Mouse (Mus musculus): Measurements from ENCODE around the gene C330021F23Rik. TPM values are rescaled to one million over a fixed set of nuclear protein-coding genes. Genes with fewer than 3 reads are reported as not detected.
A peak's percentile ranks its signal among the peaks of the same experiment; 100 is the strongest.

C330021F23Rik gene
- total and polyA plus RNA-seq, 3 experiments = 0.49 TPM; not detected in 2

DNA sequence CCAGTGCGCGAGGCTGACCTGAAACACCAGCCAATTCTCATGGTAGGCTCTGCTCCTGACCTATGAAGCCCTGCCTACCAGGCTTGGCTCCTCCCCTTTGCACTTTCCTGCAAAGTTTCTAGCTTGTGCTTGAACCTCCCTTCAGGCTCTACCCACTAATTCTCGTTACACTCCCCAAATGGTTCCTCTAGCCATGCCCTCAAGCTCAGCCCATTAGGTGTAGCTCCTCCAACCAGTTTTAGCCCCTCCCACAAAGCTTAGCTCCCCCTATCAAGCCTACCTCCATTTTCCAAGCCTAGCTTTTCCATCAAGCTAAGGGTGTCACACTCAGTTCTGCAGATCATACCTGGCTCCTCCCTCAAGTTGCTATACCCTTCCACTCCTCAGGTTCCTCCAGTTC, 30.3 kb downstream of the C330021F23Rik start:
- no peak for DNase-seq (ENCODE audit: low spot score)
- Histone ChIP-seq H3K36me3 (replicated peaks) (no peaks in the 10 kb centered on the region), H3K4me1 (ENCODE audit: insufficient read depth, low read depth, low read length) (peaks cover 19% of the 10 kb centered on the region), H3K27me3 (ENCODE audit: insufficient read depth, low read length) (peaks cover 33% of the 10 kb centered on the region), H3K4me3 (ENCODE audit: low read depth, low read length) (no peak overlapping the region), H3K9me3 (replicated peaks) (no peaks in the 10 kb centered on the region)
- TF ChIP-seq TAL1 (conservative IDR thresholded peaks at IDR 0.05; ENCODE audit: low read depth, low read length) (no peak), POLR2AphosphoS5 (IDR thresholded peaks at IDR 0.05; ENCODE audit: insufficient replicate concordance, low read depth, low read length) (no peak)
- ATAC-seq (ENCODE audit: extremely low read depth, insufficient number of reproducible peaks, low FRiP score, poor library complexity, severe bottlenecking) = no peak

DNA sequence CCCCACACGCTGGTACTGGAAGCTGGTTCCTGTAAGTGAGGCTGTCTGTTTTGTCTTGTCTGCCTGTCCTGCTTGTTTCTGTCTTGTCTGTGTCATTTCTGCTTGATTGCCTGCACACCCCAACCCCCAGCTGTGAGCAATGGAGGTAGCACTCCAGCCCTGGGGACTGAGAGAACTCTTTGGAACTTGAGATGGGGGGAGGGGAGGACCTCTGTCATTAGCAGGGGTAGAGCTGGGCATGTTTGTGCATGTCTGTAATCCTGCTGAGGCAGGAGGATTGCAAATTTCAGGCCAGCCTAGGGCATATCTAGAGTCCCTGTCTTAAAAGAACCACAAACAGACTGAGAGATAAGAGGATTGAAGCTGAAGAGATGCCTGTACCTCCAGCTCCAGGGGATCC, 31.4 kb downstream of the C330021F23Rik start:
- no peak for ATAC-seq (ENCODE audit: extremely low read depth, insufficient number of reproducible peaks, low FRiP score, poor library complexity, severe bottlenecking)
- Histone ChIP-seq H3K36me3 (replicated peaks) (no peaks in the 10 kb centered on the region), H3K4me1 (ENCODE audit: insufficient read depth, low read depth, low read length) (peaks cover 19% of the 10 kb centered on the region), H3K4me3 (ENCODE audit: low read depth, low read length) (no peak overlapping the region), H3K9me3 (replicated peaks) (no peaks in the 10 kb centered on the region), H3K27me3 (ENCODE audit: insufficient read depth, low read length) (peaks cover 38% of the 10 kb centered on the region)
- DNase-seq (ENCODE audit: low spot score) = no peak
- TF ChIP-seq POLR2AphosphoS5 (IDR thresholded peaks at IDR 0.05; ENCODE audit: insufficient replicate concordance, low read depth, low read length) = no peak
- TF ChIP-seq CTCF (IDR thresholded peaks at IDR 0.05; ENCODE audit: low read depth, low read length) = no peak
- TF ChIP-seq GATA2 (IDR thresholded peaks at IDR 0.05; ENCODE audit: borderline replicate concordance, low read depth, low read length) = no peak
- no peak for TF ChIP-seq GATA1 (IDR thresholded peaks at IDR 0.05; ENCODE audit: borderline replicate concordance, low read length)
- TF ChIP-seq TAL1 (conservative IDR thresholded peaks at IDR 0.05; ENCODE audit: low read depth, low read length) = no peak

DNA sequence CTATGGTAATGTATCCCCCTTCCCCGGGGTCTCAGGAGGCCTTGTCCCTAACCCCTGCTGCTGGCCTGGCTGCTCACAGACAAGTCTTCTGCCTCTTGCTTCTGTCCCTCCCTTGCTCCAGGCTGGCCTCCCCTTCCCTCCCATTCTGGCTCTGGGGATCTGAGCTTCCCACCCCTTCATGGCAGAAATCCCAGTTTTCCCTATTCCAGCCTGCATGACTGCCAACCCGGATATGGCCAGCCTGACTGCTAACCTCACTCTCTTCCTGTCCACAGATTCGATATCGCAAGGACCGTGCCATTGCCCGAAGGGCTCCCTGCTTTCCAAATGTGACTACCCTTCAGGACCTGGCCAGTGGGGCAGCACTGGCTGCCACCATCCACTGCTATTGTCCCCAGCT, 32.6 kb downstream of the C330021F23Rik start:
- Histone ChIP-seq H3K4me1 (ENCODE audit: insufficient read depth, low read depth, low read length) (peaks cover 19% of the 10 kb centered on the region), H3K27me3 (ENCODE audit: insufficient read depth, low read length) (peaks cover 42% of the 10 kb centered on the region), H3K36me3 (replicated peaks) (no peaks in the 10 kb centered on the region), H3K9me3 (replicated peaks) (no peaks in the 10 kb centered on the region), H3K4me3 (ENCODE audit: low read depth, low read length) (no peak overlapping the region)
- no peak for DNase-seq (ENCODE audit: low spot score)
- TF ChIP-seq CTCF (IDR thresholded peaks at IDR 0.05; ENCODE audit: low read depth, low read length) (no peak), TAL1 (conservative IDR thresholded peaks at IDR 0.05; ENCODE audit: low read depth, low read length) (no peak), GATA2 (IDR thresholded peaks at IDR 0.05; ENCODE audit: borderline replicate concordance, low read depth, low read length) (no peak)
- ATAC-seq (ENCODE audit: extremely low read depth, insufficient number of reproducible peaks, low FRiP score, poor library complexity, severe bottlenecking) = no peak

DNA sequence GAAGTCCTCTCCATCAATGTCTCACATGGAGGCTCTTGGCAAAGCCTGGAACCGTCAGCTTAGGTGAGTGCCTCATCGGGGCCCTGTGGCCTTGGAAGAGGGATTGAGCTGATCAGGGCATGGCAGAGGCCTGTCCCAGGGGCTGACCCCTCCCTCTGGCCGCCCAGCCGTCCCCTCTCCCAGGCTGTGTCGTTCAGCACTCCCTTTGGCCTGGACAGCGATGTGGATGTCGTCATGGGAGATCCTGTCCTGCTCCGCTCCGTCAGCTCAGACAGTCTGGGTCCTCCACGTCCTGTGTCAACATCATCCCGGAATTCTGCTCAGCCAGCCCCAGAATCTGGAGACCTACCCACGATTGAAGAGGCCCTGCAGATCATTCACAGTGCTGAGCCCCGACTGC, 35.6 kb downstream of the C330021F23Rik start:
- Histone ChIP-seq H3K9me3 (replicated peaks) (no peaks in the 10 kb centered on the region), H3K4me3 (ENCODE audit: low read depth, low read length) (no peak overlapping the region), H3K27me3 (ENCODE audit: insufficient read depth, low read length) (peaks cover 33% of the 10 kb centered on the region), H3K36me3 (replicated peaks) (peaks cover 15% of the 10 kb centered on the region), H3K4me1 (ENCODE audit: insufficient read depth, low read depth, low read length) (peaks cover 25% of the 10 kb centered on the region)
- TF ChIP-seq POLR2AphosphoS5 (IDR thresholded peaks at IDR 0.05; ENCODE audit: insufficient replicate concordance, low read depth, low read length) (no peak), CTCF (IDR thresholded peaks at IDR 0.05; ENCODE audit: low read depth, low read length) (no peak), GATA2 (IDR thresholded peaks at IDR 0.05; ENCODE audit: borderline replicate concordance, low read depth, low read length) (no peak), TAL1 (conservative IDR thresholded peaks at IDR 0.05; ENCODE audit: low read depth, low read length) (no peak), GATA1 (IDR thresholded peaks at IDR 0.05; ENCODE audit: borderline replicate concordance, low read length) (no peak)
- ATAC-seq (ENCODE audit: extremely low read depth, insufficient number of reproducible peaks, low FRiP score, poor library complexity, severe bottlenecking) (no peak), DNase-seq (ENCODE audit: low spot score) (no peak)

DNA sequence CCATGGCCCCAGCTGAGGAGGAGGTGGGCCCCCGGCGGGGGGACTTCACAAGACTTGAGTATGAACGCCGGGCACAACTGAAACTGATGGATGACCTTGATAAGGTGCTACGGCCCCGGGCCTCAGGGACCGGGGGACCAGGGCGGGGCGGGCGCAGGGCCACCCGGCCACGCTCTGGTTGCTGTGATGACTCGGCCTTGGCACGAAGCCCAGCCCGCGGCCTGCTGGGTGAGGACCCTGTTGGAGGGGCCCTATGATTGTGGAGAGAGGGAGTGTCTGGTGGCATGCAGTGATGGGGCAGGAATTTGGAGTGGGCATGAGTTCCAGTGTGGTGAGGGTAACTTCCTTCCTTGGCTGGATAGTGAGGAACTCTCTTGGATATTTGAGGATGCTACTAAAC, 38.8 kb downstream of the C330021F23Rik start:
- peak overlapping the region; percentile 11; the same call in 1 of the 2 replicates for H3K4me3 ChIP-seq (ENCODE audit: low read depth, low read length)
- peaks cover 27% of the 10 kb centered on the region for H3K4me1 ChIP-seq (ENCODE audit: insufficient read depth, low read depth, low read length)
- no peak for TF ChIP-seq CTCF (IDR thresholded peaks at IDR 0.05; ENCODE audit: low read depth, low read length)
- ATAC-seq (ENCODE audit: extremely low read depth, insufficient number of reproducible peaks, low FRiP score, poor library complexity, severe bottlenecking) = 0 out of 2 replicates have a peak, but pooled peaks have one; percentile 24
- H3K36me3 ChIP-seq (replicated peaks) = peaks cover 46% of the 10 kb centered on the region
- peak; percentile 60 for DNase-seq (ENCODE audit: low spot score)
- peaks cover 23% of the 10 kb centered on the region for H3K27me3 ChIP-seq (ENCODE audit: insufficient read depth, low read length)
- no peaks in the 10 kb centered on the region for H3K9me3 ChIP-seq (replicated peaks)

DNA sequence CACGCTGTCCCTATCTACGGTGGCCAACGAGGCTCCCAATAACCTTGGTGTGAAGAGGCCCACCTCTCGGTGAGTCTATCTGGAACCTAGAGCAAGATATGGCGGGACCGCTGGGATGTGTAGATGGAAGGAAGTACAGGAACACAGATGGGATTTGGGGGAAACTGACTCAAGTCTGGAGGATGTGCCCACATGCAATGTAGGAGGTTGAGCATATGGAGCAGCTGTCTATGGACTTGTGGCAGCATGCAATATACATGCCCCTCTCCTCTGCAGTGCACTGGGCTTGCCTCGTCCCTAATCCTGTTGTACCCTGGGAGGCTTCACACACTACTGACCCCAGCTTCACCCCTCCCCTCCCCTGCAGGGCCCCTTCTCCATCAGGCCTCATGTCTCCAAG, 40.0 kb downstream of the C330021F23Rik start:
- H3K4me1 ChIP-seq (ENCODE audit: insufficient read depth, low read depth, low read length) = peaks cover 29% of the 10 kb centered on the region
- ATAC-seq (ENCODE audit: extremely low read depth, insufficient number of reproducible peaks, low FRiP score, poor library complexity, severe bottlenecking) = no peak
- H3K9me3 ChIP-seq (replicated peaks) = no peaks in the 10 kb centered on the region
- TF ChIP-seq CTCF (IDR thresholded peaks at IDR 0.05; ENCODE audit: low read depth, low read length) = no peak
- no peak for TF ChIP-seq TAL1 (conservative IDR thresholded peaks at IDR 0.05; ENCODE audit: low read depth, low read length)
- no peak for TF ChIP-seq GATA1 (IDR thresholded peaks at IDR 0.05; ENCODE audit: borderline replicate concordance, low read length)
- no peak for TF ChIP-seq POLR2AphosphoS5 (IDR thresholded peaks at IDR 0.05; ENCODE audit: insufficient replicate concordance, low read depth, low read length)
- no peak for TF ChIP-seq GATA2 (IDR thresholded peaks at IDR 0.05; ENCODE audit: borderline replicate concordance, low read depth, low read length)
- H3K4me3 ChIP-seq (ENCODE audit: low read depth, low read length) = no peak overlapping the region
- no peak for DNase-seq (ENCODE audit: low spot score)
- H3K27me3 ChIP-seq (ENCODE audit: insufficient read depth, low read length) = peaks cover 17% of the 10 kb centered on the region
- peaks cover 59% of the 10 kb centered on the region for H3K36me3 ChIP-seq (replicated peaks)

Data from G1E (cell line).